Mouse (Mus musculus) gastrocnemius, postnatal 25 days (tissue): ENCODE data around the gene Rnf224. TPM values are rescaled to one million over a fixed set of nuclear protein-coding genes. Genes with fewer than 3 reads are reported as not detected.

Source experiments
- DNase-seq: peaks from one replicate; pipeline ENCODE4 v3.0.0; 2022
- total RNA-seq, 2 experiments: library from RNA; stranded (reverse); gene quantifications; 1 replicate in 1 of 2; 2 replicates in 1 of 2; pipeline ENCODE4 v1.2.3; 2021

Rnf224 gene
- total RNA-seq, 2 experiments from 2014 or later: not detected

DNA sequence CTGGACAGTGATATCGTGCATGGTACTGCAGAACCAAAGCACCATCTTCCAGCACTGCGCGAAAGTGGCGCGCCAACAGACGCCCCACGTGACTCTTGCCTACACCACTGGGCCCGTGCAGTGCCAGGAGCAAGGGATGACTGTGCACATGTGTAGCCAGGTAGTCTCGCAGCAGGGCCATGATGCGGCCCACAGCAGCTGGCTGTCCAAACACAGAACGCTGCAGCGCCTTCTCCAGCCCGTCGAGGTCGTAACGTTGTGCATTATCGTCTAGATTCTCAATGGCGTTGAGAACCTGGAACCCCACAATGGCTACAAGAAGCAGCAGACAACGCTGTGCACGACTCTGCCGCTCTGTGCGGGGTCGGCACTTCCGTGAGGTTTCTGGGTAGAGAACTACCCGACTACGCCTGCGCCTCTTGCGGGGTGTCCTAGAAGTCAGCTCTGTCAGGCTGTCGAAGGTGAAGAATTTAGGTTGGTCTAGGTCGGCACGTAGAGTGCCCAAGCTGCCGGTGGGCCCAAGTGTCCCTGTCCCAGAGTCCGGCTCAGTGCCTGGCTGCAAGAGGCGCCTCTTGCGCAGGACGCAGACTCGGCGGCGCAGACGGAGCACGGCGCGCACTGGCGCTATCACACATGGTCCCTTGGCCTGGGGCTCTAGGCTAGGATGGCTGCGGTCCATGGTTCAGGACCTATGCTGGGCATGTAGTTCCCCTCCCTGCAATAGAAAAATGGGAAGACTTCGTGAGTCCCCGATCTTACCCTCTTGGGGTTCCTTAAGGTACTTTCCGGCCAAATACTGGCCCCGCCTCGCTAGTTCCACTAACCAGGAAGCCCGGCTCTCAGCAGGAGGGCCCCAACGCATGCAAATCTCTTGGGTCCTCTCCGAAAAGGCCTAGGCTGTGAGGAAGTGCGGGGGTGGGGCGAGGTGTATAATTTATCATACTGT is 41.1 kb downstream of the Rnf224 start:
- no peak for DNase-seq

DNA sequence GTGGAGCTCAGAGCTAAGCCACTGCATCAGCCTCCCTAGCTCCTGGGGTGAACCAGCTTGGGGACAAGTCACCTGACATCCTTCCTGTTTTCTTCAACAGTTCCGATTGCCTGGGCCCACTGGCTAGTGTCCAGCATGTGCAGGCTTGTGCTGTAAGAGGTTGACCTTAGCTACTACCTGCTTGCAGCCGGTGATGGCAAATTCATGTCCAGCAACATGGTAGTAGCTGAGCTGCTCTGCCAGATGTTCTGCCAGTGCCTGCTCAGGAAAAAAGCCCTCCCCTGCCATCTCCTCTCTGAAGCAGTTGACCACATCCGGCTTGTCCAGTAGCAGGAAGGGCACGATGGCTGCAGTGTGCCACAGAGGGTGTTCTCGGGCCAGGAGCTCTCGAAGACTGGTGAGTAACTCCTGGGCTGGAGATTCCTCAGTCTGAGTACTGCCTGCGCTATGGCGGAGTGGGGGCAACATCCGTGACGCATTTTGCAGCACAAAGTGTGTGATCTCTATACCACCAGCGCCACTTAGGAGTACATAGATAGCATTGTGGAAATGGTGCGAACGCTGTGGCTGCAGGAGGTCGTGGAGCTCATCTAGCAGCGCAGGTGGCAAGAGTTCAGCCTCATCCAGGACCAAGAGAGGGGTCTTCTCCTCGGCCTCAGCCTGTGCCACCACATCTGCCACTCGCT is 42.0 kb downstream of the Rnf224 start:
- DNase-seq: no peak

DNA sequence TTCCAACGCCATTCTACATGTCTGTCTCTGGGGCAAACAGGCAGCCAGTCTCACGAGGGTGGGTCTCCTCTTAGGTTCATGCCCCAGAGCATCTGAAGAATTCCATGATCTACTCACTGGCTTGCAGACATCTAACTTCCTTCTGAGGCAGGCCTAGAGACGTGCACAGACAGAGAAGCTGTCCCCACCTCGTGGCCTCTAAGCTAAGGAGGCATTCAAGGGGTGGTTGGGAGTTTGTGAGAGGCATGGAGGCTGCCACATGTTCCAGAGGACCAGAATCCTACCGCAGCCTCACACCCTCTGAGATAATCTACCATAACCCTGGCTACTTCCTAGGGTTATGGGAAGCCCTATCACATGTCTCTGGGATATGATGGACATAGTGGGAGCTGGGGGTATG is 42.6 kb downstream of the Rnf224 start:
- DNase-seq: no peak

DNA sequence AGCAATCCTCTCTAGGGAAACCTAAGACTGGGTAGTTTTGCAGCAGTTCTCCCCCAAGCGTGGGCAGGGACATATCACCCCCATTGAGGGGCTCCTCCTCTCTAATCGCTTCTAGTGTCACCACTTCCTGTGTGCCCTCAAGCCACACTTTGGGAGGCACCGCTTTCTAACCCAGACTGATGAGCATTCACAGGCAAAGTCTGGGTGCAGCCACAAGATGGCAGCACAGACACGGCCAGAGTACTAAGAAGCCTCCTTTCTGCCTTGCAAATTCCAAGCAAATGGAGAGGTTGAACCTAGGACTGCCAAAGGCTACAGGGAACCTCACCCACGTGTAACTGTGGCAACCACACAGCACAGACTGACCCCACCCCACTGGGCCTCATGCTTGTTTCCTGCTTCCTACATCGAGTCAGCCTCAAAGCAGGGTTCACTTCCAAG is 43.2 kb downstream of the Rnf224 start:
- peak; percentile 79 for DNase-seq

DNA sequence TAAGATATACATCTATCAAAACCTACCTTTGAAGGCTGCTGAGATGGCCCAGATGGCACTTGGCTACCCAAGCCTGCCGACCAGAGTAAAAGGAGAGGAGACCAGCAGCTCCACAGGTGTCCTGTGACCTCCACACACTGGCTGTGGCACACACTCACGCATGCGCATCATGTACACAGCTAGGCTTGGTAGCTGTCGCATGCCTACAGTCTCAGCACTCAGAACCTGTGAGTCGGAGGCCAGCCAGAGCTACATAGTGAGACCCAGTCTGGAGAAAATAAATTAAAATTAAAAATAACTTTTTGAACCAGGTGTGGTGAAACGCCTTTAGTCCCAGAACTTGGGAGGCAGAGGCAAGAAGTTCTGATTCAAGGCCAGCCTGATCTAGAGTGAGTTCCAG is 48.7 kb downstream of the Rnf224 start:
- DNase-seq: no peak

DNA sequence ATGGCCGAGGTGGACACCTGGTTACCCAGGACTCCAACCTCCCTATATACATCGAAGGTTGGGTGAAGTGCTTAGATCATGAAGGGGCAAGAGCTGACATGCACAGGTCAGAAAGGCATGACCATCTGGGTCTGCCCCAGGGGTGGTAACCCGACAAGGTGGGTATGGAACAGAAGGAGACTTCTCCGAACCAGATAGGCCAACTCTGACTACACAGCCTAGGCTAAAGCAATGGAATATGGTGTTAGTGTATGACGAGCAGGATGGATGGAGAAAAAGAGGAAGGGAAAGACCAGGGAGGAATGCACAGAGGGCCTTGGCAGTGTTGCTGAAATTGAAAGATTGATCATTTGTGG is 50.0 kb downstream of the Rnf224 start:
- no peak for DNase-seq

DNA sequence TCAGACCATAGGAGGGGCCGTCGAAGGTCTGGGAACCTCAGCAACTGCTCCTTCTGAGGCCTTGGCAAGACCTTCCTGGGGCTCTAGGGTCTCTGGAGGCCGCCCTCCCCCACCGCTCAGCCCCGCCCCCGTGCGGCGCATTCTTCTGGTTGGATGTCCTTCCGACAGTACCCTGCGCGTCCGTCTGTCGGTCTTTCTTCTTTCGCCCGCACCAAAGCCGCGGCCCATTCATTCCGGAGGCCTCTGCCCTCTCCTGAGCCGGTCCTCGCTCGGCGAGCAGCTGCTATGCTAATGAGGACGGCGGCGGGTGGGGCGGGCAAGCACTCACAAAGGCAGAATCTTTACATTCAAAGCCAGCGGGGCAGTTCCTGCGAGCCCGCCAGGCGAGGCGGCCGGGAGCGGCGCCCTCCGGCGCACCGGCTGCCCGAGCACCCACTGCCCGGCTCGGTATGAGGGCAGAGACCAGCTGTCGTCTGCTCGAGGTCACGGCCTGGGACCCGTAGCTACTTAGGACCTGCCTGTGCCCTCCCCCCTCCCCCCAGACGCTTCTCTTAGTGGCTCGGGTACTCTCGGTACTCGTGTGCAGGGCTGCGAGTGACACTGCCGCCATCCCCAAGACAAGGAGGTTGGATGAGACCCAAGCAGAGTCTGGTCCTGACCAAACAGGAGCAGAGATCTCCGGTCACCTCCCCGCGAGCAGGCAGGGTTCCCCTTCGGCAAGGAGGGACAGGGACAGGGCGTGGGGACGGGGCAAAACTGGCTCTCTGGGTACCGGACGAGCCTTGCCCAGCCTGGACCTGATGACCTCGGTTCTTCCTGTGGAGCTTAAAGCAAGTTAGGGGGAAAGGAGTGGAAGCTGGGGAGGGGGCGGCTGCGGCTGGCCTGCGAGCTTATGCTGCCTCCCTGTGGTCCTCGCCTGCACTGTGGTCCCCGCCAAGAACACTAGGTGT is 50.7 kb downstream of the Rnf224 start:
- DNase-seq: peak; percentile 43

DNA sequence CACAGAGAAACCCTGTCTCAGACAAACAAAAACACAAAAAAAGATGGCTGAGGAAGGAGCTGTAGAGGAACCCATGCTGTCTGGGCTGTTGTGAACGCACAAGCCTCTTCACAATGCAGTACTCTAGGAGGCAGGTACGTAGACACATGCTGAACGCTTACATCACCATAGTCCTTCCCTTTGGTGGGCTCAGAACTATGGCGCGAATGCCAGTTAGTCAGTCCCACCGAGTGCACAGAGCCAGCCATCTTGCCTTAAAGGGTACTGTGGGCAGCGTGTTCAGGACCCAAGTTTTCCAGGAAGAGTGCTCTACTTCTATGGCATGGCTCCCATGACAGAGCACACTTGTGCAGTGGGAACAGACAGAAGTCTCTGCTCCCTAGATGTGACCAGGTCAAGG is 52.1 kb downstream of the Rnf224 start:
- DNase-seq: no peak

Other genes starting within 250 kb of the Rnf224 start
- 10 to 100 TPM; 12.8 to 15.9 TPM for gene Nsmf, start 182.4 kb downstream of the Rnf224 start, total RNA-seq
- not detected for gene Entpd8, start 156.5 kb downstream of the Rnf224 start, total RNA-seq
- gene Noxa1, start 141.6 kb downstream of the Rnf224 start, total RNA-seq: not detected
- gene Nrarp, start 56.0 kb downstream of the Rnf224 start, total RNA-seq: 1 to 10 TPM; 3.6 to 6.7 TPM
- gene Tor4a, start 39.9 kb downstream of the Rnf224 start, total RNA-seq: 1 to 10 TPM; 1.1 to 1.3 TPM
- 10 to 100 TPM; 20.5 to 22.3 TPM for gene Nelfb, start 25.3 kb downstream of the Rnf224 start, total RNA-seq
- gene Stpg3, start 22.1 kb downstream of the Rnf224 start, total RNA-seq: not detected
- not detected for gene Fam166a, start 18.0 kb downstream of the Rnf224 start, total RNA-seq
- 100 to 1,000 TPM; 167 to 293 TPM for gene Tubb4b, start 12.1 kb downstream of the Rnf224 start, total RNA-seq
- gene Slc34a3, start 2.4 kb downstream of the Rnf224 start, total RNA-seq: not detected
- under 1 TPM; 0.56 to 0.75 TPM for gene Rnf208, start 5.5 kb upstream of the Rnf224 start, total RNA-seq
- gene Cysrt1, start 5.7 kb upstream of the Rnf224 start, total RNA-seq: not detected
- gene AL732309.1, start 10.1 kb upstream of the Rnf224 start, total RNA-seq: under 1 TPM; 0.82 to 0.99 TPM
- 10 to 100 TPM; 10.3 to 11.3 TPM for gene Tmem203, start 18.7 kb upstream of the Rnf224 start, total RNA-seq
- 1 to 10 TPM; 2.1 to 2.9 TPM for gene Tprn, start 25.8 kb upstream of the Rnf224 start, total RNA-seq
- 10 to 100 TPM; 31.6 to 33.0 TPM for gene Ssna1, start 35.7 kb upstream of the Rnf224 start, total RNA-seq
- 10 to 100 TPM; 27.0 to 27.3 TPM for gene Anapc2, start 35.7 kb upstream of the Rnf224 start, total RNA-seq
- gene Tmem210, start 51.4 kb upstream of the Rnf224 start, total RNA-seq: not detected
- not detected for gene Lrrc26, start 53.1 kb upstream of the Rnf224 start, total RNA-seq
- under 1 TPM in 1 of 2 experiments, not detected in 1; 0.08 TPM for gene Grin1, start 82.4 kb upstream of the Rnf224 start, total RNA-seq
- 10 to 100 TPM; 11.9 to 15.4 TPM for gene Man1b1, start 95.6 kb upstream of the Rnf224 start, total RNA-seq
- 10 to 100 TPM; 10.1 to 10.4 TPM for gene Dpp7, start 119.6 kb upstream of the Rnf224 start, total RNA-seq
- gene Uap1l1, start 128.9 kb upstream of the Rnf224 start, total RNA-seq: 1 to 10 TPM; 2.8 to 4.6 TPM
- gene Sapcd2, start 135.5 kb upstream of the Rnf224 start, total RNA-seq: under 1 TPM; 0.19 to 0.33 TPM
- gene Entpd2, start 159.1 kb upstream of the Rnf224 start, total RNA-seq: 1 to 10 TPM; 9.1 to 9.4 TPM
- 10 to 100 TPM; 15.0 to 25.1 TPM for gene Npdc1, start 162.6 kb upstream of the Rnf224 start, total RNA-seq
- not detected for gene Fut7, start 186.5 kb upstream of the Rnf224 start, total RNA-seq
- 10 to 100 TPM; 12.5 to 16.2 TPM for gene Abca2, start 191.9 kb upstream of the Rnf224 start, total RNA-seq
- gene Clic3, start 220.1 kb upstream of the Rnf224 start, total RNA-seq: under 1 TPM; 0.35 to 0.64 TPM
- gene Paxx, start 224.3 kb upstream of the Rnf224 start, total RNA-seq: 10 to 100 TPM; 13.7 to 16.2 TPM
- gene Ptgds, start 233.3 kb upstream of the Rnf224 start, total RNA-seq: not detected